Mouse (Mus musculus): ENCODE data around the gene Tomm40.

- no peak for TF ChIP-seq MAFK (IDR thresholded peaks at IDR 0.05; ENCODE audit: insufficient read depth, low read depth, low read length)
- TF ChIP-seq ZC3H11A (IDR thresholded peaks at IDR 0.05; ENCODE audit: borderline replicate concordance, low read depth, low read length), result no peak
- TF ChIP-seq ZNF384 (IDR thresholded peaks at IDR 0.05; ENCODE audit: low read depth, low read length), result no peak
Measured at GRCm38 (mm10) chr7:19686521-19686920, 28.7 kb downstream of the Tomm40 start.
